Mouse (Mus musculus) lung, adult 2 months (tissue): ENCODE results near the gene Tsen34. TPM values are rescaled to one million over a fixed set of nuclear protein-coding genes. Genes with fewer than 3 reads are reported as not detected.
A peak's percentile ranks its signal among the peaks of the same experiment; 100 is the strongest.

Experiments used
- DNase-seq: peaks from one replicate; pipeline ENCODE4 v3.0.0; 2022
- H3K4me1 ChIP-seq: fragments of 200-500 bp; 2 replicates; pipeline ENCODE4 v1.6.1; 2011; ENCODE audit warnings: low read length; ENCODE audit not compliant: control insufficient read depth, insufficient read depth
- H3K4me3 ChIP-seq: fragments of 200-500 bp; replicated peaks from 2 replicates; pipeline ENCODE3; 2011; ENCODE audit warnings: low read depth, mild to moderate bottlenecking, control low read depth, low read length; ENCODE audit errors: extremely low read depth
- CTCF ChIP-seq: fragments of 200-500 bp; IDR thresholded peaks from 2 replicates; pipeline ENCODE4 v1.5.1; 2011; ENCODE audit warnings: mild to moderate bottlenecking, low read length, control low read depth; ENCODE audit not compliant: insufficient read depth
- POLR2A ChIP-seq: fragments of 200-500 bp; IDR thresholded peaks from 2 replicates; pipeline ENCODE4 v1.6.1; 2011; ENCODE audit warnings: low read depth, mild to moderate bottlenecking, control low read depth, low read length, borderline replicate concordance; ENCODE audit errors: extremely low read depth
- WGBS: fragments of 180-500 bp; shearing (Covaris S2); methylation state at CpG from one replicate; pipeline ENCODE4 v1.1.7; 2018; 5-methylcytosine and 5-hydroxymethylcytosine counted together
- polyA plus RNA-seq: library from polyadenylated mRNA; depleted of rRNA; stranded (reverse); fragments of >200 nt; gene quantifications from 2 replicates; pipeline ENCODE4 v1.2.3, GENCODE M21; 2012

The Tsen34 gene
- polyA plus RNA-seq, 1 experiment = 100.0 TPM

GRCm38 (mm10) chr7:3664524-3665214, 28.0 kb upstream of the Tsen34 start:
- Histone ChIP-seq H3K4me1 (peaks cover 8% of the 10 kb centered on the region), H3K4me3 (peak overlapping the region; percentile 89)
- WGBS = 20% methylated on average over 15 of the region's 15 CpGs

GRCm38 (mm10) chr7:3665215-3666114, 27.2 kb upstream of the Tsen34 start, which contains the start of gene Leng1:
Gene Leng1, minus strand, starts transcription at chr7:3665840.
- Histone ChIP-seq H3K4me3 (peak within 1 kb of the TSS; percentile 89), H3K4me1 (peaks cover 8% of the 10 kb centered on the region)
- DNase-seq = peak; percentile 95
- TF ChIP-seq POLR2A (peak; percentile 97; the same call in 1 of the 2 replicates), CTCF (no peak)
- WGBS = 2% methylated on average over 45 of the region's 45 CpGs

More at GRCm38 (mm10) chr7:3664524-3665214, 28.0 kb upstream of the Tsen34 start:
- no peak for DNase-seq
- no peak for TF ChIP-seq POLR2A

DNA sequence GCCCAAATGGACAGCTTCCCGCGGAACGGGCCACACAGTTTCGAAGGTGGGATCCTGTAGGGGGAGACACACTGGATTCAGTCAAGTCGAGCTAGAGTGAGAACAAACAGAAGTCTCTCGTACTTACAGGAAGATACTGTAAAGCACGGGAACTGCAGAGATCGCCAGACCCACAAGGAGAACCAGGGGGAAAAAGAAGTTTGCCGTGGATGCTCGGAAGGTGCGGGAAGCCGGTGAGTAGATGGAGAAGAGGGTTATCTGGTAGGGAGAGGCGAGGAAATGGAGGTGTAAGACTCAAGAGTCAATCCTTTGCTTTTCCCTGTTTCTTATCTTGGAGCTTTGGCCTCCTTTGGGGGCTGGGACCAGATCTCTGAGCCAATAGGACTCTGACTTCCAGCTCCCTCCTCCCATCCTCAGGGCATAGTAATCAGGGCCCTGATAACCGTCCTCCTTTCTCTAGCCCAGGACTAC, 25.7 kb upstream of the Tsen34 start:
- 29% methylated on average over 14 of the region's 14 CpGs for WGBS
- peaks cover 8% of the 10 kb centered on the region for H3K4me1 ChIP-seq
- TF ChIP-seq POLR2A (no peak), CTCF (no peak)
- DNase-seq = peak; percentile 17
- no peak overlapping the region for H3K4me3 ChIP-seq

- peak; percentile 76 for DNase-seq
- TF ChIP-seq POLR2A = no peak
- TF ChIP-seq CTCF = peak; percentile 99
- 68% methylated on average over 10 of the region's 10 CpGs for WGBS
- Histone ChIP-seq H3K4me1 (no peaks in the 10 kb centered on the region), H3K4me3 (no peak overlapping the region)
Observed at GRCm38 (mm10) chr7:3674507-3675227, 18.0 kb upstream of the Tsen34 start.

DNA sequence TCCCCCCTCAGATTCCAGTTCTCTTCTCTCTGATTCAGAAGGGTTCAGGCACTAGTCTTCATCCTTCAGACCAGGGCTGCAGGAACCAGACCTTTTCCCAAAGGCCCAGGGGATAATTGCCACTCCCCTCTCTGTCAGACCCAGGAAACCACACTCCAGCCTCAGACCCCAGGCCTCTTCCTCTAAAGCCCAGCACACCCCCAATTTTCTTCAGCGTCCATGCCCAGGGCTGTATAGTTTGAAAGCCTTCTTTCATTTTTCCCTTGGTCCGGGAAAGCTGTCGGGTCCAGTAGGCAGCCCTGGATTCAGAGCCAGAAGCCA, 17.5 kb upstream of the Tsen34 start:
- WGBS = 85% methylated on average over 3 of the region's 3 CpGs
- TF ChIP-seq POLR2A (no peak), CTCF (no peak)
- H3K4me3 ChIP-seq = no peak overlapping the region
- H3K4me1 ChIP-seq = no peaks in the 10 kb centered on the region
- no peak for DNase-seq

GRCm38 (mm10) chr7:3676371-3676770, 16.3 kb upstream of the Tsen34 start:
- no peaks in the 10 kb centered on the region for H3K4me1 ChIP-seq
- 70% methylated on average over 12 of the region's 12 CpGs for WGBS
- no peak for DNase-seq
- H3K4me3 ChIP-seq = no peak overlapping the region
- no peak for TF ChIP-seq CTCF
- TF ChIP-seq POLR2A = no peak

DNA sequence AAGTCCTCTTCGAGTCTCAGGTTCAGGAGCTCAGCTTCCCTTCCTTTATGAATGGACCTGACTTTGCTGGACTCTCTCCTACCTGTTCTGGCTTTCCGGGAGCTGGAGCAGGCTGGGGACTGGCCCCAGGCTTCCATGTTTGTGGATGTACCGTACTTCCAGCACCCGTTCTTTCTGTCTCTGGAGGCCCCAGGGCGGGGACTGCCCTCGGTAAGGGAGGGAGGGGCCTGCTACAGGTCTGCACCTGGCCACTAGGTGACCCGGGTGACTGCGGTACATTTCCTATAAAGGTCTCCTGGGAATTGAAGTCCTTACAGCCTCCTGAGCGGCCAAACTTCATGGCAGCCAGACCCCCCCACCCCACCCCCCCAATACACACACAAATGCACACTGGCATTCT, 15.3 kb upstream of the Tsen34 start, which contains the start of gene Tmc4:
TSS of gene Tmc4 (minus strand) at position 212 of the 400 bp plus-strand sequence.
- WGBS = 52% methylated on average over 9 of the region's 9 CpGs
- peak; percentile 59 for DNase-seq
- no peaks in the 10 kb centered on the region for H3K4me1 ChIP-seq
- peak within 1 kb of the TSS; percentile 65 for H3K4me3 ChIP-seq
- 0 out of 2 replicates have a peak, but pooled peaks have one; percentile 12 for TF ChIP-seq POLR2A
- no peak for TF ChIP-seq CTCF

DNA sequence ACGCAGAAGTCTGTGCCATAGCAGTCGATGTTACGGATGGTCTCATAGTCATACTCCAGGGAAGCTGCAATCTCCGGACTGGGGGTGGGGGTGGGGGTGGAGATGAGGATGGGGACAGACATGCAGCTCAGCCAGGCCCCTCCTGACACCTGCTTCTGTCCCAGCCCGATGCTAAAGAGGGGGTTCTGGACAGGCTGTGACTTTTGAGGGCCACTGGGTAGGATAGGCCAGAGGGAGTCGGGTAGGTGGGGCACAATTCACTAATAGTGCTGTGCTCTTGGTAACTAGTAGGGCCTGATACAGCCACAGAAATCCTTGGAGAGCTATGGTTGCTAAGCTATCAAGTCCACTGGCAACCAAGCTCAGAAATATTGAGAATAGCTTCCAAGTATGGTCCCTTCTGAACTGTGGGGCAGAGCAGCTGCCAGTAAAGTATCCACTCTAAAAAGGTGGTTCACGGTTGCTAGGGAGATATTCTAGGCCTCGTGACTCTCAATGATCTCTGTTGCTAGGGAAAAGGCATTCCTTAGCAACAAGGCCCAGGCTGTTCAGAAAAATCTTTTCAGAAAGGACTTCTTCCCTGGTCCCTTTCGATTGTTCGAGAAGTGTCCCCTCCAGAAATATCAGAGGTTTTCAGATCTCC, 8.6 kb upstream of the Tsen34 start:
- WGBS = 78% methylated on average over 10 of the region's 10 CpGs
- Histone ChIP-seq H3K4me3 (no peak overlapping the region), H3K4me1 (no peaks in the 10 kb centered on the region)
- TF ChIP-seq POLR2A = no peak
- no peak for TF ChIP-seq CTCF
- no peak for DNase-seq

GRCm38 (mm10) chr7:3684698-3685097, 8.0 kb upstream of the Tsen34 start:
- WGBS = 84% methylated on average over 8 of the region's 8 CpGs
- TF ChIP-seq POLR2A (no peak), CTCF (no peak)
- no peaks in the 10 kb centered on the region for H3K4me1 ChIP-seq
- H3K4me3 ChIP-seq = no peak overlapping the region
- no peak for DNase-seq
